Mouse (Mus musculus): ENCODE results near the gene Ercc6l. TPM values are rescaled to one million over a fixed set of nuclear protein-coding genes. Genes with fewer than 3 reads are reported as not detected.

Gene Ercc6l
- 1.7 and 2.2 TPM in 2 replicates for polyA plus RNA-seq (2012; rRNA removed)

GRCm38 (mm10) chrX:102156618-102157422 lies at the start of gene Ercc6l:
Ercc6l (minus strand) TSS chrX:102157091.

DNA sequence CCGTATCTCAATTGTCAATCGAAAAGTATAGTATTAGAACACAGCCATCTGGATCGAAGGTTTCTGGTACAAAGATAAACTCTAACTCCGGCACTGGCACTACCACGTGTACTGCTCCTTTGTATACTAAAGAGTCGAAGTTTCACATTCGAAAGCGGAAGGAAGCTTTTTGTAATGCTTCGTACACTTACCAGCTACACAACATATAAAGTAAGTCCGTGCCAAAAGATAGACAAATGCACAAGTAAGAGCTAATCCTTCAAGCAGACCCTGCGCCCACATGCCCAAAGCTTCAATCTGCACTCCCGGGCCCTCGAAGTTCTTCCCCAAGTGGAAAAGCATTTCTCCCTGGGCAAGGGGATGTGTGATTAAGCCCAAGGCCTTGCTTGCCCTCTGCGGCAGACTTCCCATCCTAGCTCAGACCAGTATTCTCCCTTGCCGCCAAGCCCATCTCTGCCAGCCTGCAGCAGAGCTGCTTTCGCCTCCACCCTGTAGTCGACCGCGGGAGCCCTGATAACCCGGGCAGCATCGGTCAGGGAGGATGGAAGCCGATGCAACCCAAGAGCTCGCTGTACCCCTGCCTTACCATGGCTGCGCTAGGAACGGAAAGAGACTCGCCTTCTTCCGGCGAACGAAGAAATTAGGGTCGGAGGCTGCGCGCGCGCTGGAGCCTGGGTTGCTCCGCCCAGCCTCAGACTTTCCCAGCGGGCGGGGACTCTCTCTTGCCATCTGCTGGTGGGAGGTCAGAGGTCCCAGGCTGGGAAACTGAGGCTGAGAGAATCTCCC lies 32.0 kb upstream of the Ercc6l start, which contains the start of gene Rps4x:
Gene Rps4x, minus strand, starts transcription at position 683 of the 786 bp plus-strand sequence.

GRCm38 (mm10) chrX:102119042-102119864 lies 37.6 kb downstream of the Ercc6l start, which contains the start of gene Pin4:
Pin4 (plus strand) TSS chrX:102119447.

Other genes with a start within 250 kb of the Ercc6l start
- 0.96 and 1.1 TPM in 2 replicates for gene Rtl5, start 85.8 kb downstream of the Ercc6l start, polyA plus RNA-seq (2012; rRNA removed)
- gene Pin4, start 37.6 kb downstream of the Ercc6l start, polyA plus RNA-seq (2012; rRNA removed): 30.9 and 34.1 TPM in 2 replicates
- 878 and 931 TPM in 2 replicates for gene Rps4x, start 32.3 kb upstream of the Ercc6l start, polyA plus RNA-seq (2012; rRNA removed)
- gene Cited1, start 95.1 kb upstream of the Ercc6l start, polyA plus RNA-seq (2012; rRNA removed): 2.1 and 2.2 TPM in 2 replicates

All from liver, embryonic 18 days (tissue).